Mouse (Mus musculus) retina, embryonic 14.5 days (tissue): ENCODE data around the gene Tent5b.
A peak's percentile ranks its signal among the peaks of the same experiment; 100 is the strongest.

ENCODE experiments used
- DNase-seq: peaks from one replicate; pipeline ENCODE4 v3.0.0-alpha.2; 2015; ENCODE audit warnings: low spot score

The Tent5b gene

GRCm38 (mm10) chr4:133479458-133480184 lies at the start of gene Tent5b:
Gene Tent5b, plus strand, starts transcription at chr4:133480132.
- DNase-seq = peak; percentile 98

GRCm38 (mm10) chr4:133431508-133431907 lies 48.4 kb upstream of the Tent5b start:
- peak; percentile 73 for DNase-seq

DNA sequence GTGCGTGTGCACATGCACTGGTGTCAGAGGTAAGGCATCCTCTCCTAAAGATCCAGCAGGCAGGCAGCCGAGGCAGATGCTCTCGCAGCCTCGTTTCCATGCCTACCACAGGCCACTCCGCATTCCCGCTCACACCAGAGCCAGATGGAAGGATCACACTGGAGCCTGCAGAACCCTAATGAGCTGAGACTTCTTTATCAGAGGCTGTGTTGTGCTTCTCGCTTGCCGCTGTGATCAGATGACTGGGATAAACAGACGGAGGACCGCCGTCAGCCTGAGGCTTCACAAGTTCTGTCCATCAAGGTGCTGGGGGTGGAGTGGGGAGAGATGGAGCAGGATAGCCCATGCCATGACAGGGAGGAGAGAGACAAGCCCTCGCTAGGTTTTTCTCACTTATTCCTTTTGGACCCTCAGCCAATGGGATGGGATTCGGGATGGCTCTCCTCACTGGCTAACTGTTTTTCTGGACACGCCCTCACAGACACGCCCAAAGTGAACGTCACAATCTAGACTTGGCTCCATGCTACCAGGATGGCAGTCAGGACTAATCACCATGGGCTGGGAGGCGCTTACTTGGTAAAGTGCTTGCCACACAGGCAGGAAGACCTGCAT lies 47.3 kb upstream of the Tent5b start:
- DNase-seq = peak; percentile 77

DNA sequence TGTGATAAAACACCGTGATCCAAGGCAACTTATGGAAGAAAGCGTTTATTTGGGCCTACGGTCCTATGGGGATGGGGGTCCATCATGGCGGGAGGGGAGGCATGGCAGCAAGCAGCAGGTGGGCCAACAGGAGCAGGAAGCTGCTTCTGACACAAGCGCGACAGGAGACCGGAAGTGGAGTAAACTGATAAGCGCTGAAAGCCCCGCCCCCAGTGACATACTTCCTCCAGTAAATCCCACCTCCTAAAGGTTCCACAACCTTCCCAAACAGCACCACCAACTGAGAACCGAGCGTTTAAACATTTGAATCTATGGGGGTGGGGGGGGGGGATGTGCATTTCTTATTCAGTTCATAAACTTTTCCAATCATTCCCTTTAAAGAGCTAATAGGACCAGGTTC lies 44.0 kb upstream of the Tent5b start:
- no peak for DNase-seq

GRCm38 (mm10) chr4:133439460-133440376 lies 40.2 kb upstream of the Tent5b start:
- DNase-seq = peak; percentile 79

GRCm38 (mm10) chr4:133440377-133440795 lies 39.5 kb upstream of the Tent5b start:
- peak; percentile 72 for DNase-seq

GRCm38 (mm10) chr4:133442194-133442593 lies 37.7 kb upstream of the Tent5b start:
- DNase-seq = no peak

DNA sequence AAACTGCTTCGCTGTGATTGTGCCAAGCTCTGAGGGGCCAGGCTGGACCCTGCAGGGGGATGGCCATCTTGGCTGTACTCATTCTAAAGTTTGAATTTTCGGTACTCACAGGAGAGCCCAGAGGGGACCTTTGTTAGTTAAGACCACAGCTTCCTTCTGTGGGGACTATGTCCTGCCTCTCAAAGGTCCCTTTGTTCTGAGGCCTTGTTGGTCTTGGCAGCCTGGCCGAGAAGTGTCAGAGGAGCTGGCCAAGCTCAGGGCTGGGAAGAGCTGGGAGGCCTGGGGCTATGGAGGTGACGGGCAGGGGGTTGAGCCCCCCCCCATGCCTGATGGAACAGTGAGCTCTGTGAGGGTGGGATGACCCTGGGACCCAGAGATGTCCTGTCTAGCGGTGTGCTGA lies 36.8 kb upstream of the Tent5b start:
- peak; percentile 23 for DNase-seq

DNA sequence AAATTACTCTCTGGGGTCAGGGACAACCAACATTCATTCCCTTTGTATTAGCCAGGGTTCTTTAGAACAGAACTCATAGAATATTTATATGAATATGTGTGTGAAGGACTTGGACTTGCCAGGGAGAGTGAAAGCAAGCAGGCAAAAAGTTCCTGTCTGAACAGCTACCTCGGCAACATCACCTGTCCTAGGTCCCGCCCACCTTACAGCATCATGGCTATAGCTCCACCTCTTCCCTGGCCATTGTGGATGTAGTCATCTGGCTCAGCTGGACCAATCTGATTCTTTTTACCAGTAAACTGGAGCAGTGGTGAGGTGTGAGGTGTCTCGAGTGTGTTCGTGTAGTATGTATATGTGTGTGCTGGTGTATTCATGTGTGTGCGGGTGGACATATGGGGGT lies 34.2 kb upstream of the Tent5b start:
- DNase-seq = no peak

DNA sequence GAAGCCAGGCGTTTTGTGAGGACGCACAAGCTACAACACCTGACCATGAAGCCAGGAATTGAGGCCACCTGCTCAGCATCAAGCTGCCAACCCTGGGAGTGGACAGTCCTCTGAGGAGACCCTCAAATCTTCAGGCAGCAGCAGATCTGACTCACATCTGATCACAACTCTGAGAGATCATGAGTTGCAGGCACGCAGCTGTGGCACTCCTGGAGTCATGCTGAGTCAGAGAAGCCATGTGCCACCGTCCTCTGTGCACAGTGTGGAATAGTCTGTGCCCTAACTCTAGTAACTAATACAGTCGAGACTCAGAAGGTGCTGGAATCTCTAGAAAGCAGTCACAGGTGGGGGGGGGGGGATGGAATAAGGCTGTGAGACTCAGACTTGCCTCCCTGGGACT lies 32.6 kb upstream of the Tent5b start:
- no peak for DNase-seq

DNA sequence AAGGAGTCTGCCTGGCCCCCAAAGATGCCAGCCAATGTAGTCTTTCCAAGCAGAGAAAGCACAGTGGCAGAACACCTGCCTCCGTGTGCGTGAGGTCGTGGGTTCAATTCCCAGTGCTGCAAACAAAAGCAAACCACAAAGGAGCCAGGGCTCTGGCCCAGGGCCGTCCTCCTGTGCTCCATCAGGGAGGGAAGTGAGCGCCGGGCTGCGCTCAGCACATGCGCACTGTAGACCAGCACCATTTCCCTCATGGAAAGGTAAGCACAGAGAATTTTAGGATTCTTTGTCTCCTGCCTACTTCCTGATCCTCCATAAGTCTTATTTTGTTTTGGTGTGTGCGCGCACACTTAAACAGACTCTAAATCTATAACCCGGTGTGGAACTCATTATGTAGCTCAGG lies 32.0 kb upstream of the Tent5b start:
- no peak for DNase-seq

- no peak for DNase-seq
These were observed 31.1 kb upstream of the Tent5b start for GRCm38 (mm10) chr4:133448708-133449388.

GRCm38 (mm10) chr4:133449726-133450125 lies 30.2 kb upstream of the Tent5b start:
- DNase-seq = peak; percentile 81

DNA sequence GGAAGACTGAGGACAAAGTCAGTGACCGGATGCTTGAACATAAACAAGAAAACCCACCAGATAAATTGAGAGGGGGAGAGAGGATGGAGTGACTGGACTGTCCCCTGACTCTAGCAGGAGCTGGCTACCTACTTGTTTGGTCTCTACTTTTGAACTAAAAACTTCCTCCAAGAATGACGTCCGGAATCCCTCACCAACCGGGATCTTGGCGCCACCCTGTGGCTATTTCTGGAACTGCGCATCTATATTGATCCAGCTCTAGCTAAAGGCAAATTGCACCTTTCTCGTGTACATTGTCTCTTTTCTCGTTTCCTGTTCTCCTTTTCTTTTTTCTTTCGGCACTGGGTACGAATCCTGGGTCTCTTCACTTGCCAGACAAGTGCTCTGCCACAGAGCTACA lies 28.4 kb upstream of the Tent5b start:
- DNase-seq = peak; percentile 95

DNA sequence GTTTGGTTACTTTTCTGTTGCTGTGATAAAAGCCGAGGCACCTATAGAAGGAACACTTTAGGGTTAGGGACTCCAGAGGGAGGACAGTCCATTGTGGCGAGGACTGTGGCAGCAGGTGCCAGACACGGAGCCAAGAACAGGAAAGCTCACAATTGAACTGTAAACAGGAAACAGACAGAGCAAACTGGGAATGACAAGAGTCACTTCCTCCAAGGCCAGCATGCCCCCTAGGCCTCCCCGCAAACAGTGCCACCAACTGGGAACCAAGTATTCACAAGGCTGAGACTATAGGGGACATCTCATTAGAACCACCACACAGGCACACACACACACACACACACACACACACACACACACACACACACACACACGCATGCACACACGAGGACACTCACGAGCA lies 27.5 kb upstream of the Tent5b start:
- no peak for DNase-seq

DNA sequence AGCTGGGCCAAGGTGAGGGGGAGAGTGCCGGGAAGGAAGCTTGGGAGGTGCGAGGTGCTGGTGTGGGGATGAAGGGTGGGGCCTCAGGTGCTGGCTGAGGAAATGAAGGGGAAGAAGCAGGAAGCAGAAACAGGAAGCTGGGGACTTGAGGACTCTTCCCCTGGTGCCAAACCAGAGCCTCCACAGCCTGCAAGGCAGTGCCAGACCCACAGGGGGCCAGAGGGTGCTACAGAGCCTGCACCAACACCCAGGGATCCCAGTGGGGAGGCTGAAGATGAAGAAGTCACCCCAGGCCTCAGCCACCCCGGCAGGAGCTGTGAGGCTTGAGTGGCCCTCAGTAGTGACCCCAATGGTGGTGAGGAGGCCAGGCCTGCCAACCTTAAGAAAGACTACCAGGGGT lies 21.9 kb upstream of the Tent5b start:
- no peak for DNase-seq

DNA sequence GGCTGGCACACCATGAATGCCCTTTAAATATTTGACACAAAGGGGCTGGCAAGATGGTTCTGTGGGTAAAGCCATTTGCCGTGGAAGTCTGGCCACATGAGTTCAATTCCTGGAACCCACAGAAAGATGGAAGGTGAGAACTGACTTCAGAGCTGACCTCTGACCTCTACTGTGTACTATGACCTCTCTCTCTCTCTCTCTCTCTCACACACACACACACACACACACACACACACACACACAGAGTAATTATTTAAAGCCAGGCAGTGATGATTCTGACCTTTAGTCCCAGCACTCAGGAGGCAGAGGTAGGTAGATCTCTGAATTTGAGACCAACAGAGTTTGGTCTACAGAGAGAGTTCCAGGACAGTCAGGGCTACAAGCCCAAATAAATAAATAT lies 19.9 kb upstream of the Tent5b start:
- no peak for DNase-seq

GRCm38 (mm10) chr4:133460796-133461325 lies 19.1 kb upstream of the Tent5b start:
- peak; percentile 71 for DNase-seq

DNA sequence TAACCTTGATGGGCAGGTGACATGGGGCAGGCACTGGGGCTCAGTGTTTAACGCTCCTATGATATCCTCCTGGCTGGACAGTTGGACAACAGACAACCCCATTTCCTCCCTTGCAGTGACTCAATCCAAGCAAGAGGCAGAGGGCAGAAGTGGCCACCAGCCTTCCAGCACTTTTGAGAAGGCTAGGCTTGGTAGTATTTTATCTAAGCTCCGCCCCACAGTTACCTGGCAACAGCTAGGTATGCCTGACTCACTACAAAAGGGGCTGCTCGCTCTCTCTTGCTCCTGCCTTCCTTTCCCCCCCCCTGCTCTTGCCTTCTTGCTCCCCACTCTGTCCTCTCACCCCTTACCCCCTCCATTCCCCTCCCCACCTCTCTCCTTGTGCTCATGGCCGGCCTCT lies 18.6 kb upstream of the Tent5b start:
- DNase-seq = no peak

- no peak for DNase-seq
These were observed 16.7 kb upstream of the Tent5b start for GRCm38 (mm10) chr4:133463184-133463583.

DNA sequence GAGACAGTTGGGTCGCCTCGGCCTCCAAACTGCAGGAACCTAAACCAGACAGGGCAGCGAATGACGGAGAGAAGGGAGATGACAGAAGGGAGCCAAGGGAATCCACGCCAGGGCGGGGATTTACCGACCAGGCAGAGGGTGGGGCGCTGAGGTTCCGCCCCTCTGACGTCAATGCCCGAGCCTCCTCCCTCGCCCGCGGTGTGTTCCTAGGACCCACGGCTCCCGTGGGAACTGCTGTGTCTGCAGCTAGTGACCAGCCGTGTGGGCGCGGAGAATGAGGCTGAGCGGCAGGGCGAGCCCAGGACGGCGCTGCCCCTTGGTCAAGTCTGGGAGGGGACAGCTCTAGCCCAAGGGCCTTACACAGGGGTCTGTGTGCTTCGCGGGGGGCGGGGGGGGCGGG lies 11.9 kb upstream of the Tent5b start:
- DNase-seq = peak; percentile 91

DNA sequence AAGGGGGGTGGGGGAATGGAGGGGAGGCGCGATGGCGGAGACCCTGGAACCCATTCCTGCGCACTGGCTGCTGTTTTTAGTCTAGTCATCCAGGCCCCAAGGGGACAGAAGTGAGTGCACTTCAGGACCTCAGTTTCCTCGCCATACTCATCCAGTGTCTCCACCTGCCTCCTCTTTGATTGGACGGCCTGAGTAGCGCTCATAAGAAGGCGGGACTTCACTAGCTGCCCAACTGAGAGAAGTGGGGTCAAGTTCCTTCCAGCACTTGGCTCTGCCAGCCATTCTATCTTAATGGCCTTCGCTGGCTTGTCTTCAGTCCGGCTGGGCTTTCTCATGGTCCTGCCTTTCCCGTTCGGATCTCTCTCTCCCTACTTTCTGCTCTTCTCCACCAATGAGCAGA lies 10.8 kb upstream of the Tent5b start:
- peak; percentile 40 for DNase-seq
